Mouse (Mus musculus): ENCODE measurements around the gene Lamc3.

DNA sequence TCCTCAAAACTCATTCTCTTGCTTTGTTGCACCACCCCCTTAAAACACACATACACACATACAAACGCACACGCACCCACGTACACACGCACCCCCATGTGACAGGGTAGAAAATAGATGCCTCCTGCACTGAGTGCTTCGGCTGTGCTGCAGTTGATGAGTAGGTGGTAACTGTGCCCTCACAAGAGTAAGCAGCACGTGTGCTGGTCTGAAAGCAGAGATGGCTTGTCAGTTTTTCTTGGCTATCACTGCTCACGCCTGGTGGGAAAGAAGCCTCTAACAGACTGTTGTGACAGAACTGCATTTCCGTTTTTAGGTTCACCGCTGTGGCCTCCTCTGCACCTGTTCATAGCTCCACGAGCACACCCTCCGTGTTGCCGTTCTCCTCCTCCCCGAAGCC, 109.0 kb downstream of the Lamc3 start:
- TF ChIP-seq CTCF (IDR thresholded peaks at IDR 0.05; ENCODE audit: low read depth) (no peak), EP300 (IDR thresholded peaks at IDR 0.05; ENCODE audit: low read depth) (no peak)
